Mouse (Mus musculus): ENCODE results near the gene Nbea. TPM values are rescaled to one million over a fixed set of nuclear protein-coding genes. Genes with fewer than 3 reads are reported as not detected.

The Nbea gene
- polyA plus RNA-seq, 2 experiments: 0.76 to 1.3 TPM

DNA sequence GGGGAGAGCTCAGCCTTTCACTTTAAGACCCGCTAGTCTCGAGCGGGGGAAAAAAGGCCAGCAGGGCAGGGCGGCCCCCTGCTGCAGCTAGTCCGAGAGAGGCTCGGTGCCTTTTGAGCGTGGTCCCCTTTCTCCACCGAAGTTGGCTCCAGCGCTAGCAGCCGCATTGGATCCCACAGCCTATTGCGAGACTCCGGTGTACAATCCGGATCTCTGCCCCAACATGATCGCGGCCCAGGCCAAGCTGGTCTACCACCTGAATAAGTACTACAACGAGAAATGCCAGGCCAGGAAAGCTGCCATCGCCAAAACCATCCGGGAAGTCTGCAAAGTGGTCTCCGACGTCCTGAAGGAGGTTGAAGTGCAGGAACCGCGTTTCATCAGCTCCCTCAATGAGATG lies 400.7 kb downstream of the Nbea start:
- Histone ChIP-seq H3K27me3 (ENCODE audit: control insufficient read depth, insufficient read depth, low read length) (peaks cover 79% of the 10 kb centered on the region), H3K4me1 (replicated peaks; ENCODE audit: control insufficient read depth in 2 of 2, insufficient read depth in 2 of 2, low read length in 1 of 2) (no peaks in the 10 kb centered on the region), H3K27ac (no peak overlapping the region), H3K4me3 (ENCODE audit: insufficient read depth in 1 of 2, low read depth in 2 of 2, low read length in 2 of 2) (no peak overlapping the region), H3K36me3 (replicated peaks; ENCODE audit: control insufficient read depth, insufficient read depth, low read depth) (no peaks in the 10 kb centered on the region), H3K9ac (replicated peaks) (no peak overlapping the region), H3K9me3 (ENCODE audit: control insufficient read depth, low read length) (no peaks in the 10 kb centered on the region), H3K4me2 (ENCODE audit: low read depth) (peak overlapping the region; percentile 37; the same call in 1 of the 2 replicates)
- no peak for TF ChIP-seq CTCF (IDR thresholded peaks at IDR 0.05; ENCODE audit: low read depth)
- TF ChIP-seq EP300 (IDR thresholded peaks at IDR 0.05; ENCODE audit: low read depth): no peak
- ATAC-seq (ENCODE audit: insufficient read depth): no peak
- WGBS (ENCODE audit: insufficient replicate concordance): under 1% methylated on average over 22 of the region's 22 CpGs
- DNase-seq (ENCODE audit: low read depth in 3 of 3, low spot score in 3 of 3): no peak

DNA sequence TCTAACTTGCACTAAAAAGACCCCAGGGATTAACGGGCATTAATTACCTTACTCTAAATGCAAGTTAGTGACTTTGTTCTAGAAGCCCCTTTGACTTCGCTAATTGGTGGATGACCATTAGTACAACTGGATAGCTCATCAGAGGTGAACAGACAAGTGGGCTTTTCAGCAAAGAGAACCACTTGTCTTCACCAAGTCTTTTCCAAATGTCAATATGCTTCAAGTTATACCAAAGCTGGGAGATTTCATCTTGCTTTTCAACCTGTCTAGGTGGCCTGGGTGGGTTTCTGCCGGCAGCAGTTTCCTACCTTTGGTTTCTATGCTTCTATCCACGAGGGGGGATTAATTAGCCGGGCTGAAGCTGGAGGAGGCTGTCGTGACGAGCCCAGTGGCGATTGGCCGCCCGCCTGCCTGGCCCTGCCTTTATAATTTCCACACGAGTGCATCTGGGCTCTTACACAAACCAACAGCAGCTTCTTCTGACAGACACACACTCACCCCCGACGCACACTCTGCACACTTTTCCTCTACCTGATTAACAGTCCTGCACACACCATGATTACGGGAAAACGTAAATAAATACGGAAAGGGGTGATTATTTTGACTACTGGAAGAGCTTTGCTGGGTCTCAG lies 401.3 kb downstream of the Nbea start, which contains the start of gene Mab21l1:
TSS of gene Mab21l1 (plus strand) at position 455 of the 632 bp plus-strand sequence.
- ATAC-seq (ENCODE audit: insufficient read depth) (no peak), DNase-seq (ENCODE audit: low read depth in 3 of 3, low spot score in 3 of 3) (no peak)
- peaks cover 73% of the 10 kb centered on the region for H3K27me3 ChIP-seq (ENCODE audit: control insufficient read depth, insufficient read depth, low read length)
- no peaks in the 10 kb centered on the region for H3K9me3 ChIP-seq (ENCODE audit: control insufficient read depth, low read length)
- TF ChIP-seq EP300 (IDR thresholded peaks at IDR 0.05; ENCODE audit: low read depth): no peak
- TF ChIP-seq CTCF (IDR thresholded peaks at IDR 0.05; ENCODE audit: low read depth): no peak
- peak within 1 kb of the TSS; percentile 16 to 17 for H3K4me3 ChIP-seq (ENCODE audit: insufficient read depth in 1 of 2, low read depth in 2 of 2, low read length in 2 of 2)
- no peak within 1 kb of the TSS for H3K9ac ChIP-seq (replicated peaks)
- no peak within 1 kb of the TSS for H3K27ac ChIP-seq
- 2% methylated on average over 16 of the region's 16 CpGs for WGBS (ENCODE audit: insufficient replicate concordance)
- no peaks in the 10 kb centered on the region for H3K36me3 ChIP-seq (replicated peaks; ENCODE audit: control insufficient read depth, insufficient read depth, low read depth)
- H3K4me1 ChIP-seq (replicated peaks; ENCODE audit: control insufficient read depth in 2 of 2, insufficient read depth in 2 of 2, low read length in 1 of 2): no peaks in the 10 kb centered on the region
- peak within 1 kb of the TSS; percentile 37 for H3K4me2 ChIP-seq (ENCODE audit: low read depth)

DNA sequence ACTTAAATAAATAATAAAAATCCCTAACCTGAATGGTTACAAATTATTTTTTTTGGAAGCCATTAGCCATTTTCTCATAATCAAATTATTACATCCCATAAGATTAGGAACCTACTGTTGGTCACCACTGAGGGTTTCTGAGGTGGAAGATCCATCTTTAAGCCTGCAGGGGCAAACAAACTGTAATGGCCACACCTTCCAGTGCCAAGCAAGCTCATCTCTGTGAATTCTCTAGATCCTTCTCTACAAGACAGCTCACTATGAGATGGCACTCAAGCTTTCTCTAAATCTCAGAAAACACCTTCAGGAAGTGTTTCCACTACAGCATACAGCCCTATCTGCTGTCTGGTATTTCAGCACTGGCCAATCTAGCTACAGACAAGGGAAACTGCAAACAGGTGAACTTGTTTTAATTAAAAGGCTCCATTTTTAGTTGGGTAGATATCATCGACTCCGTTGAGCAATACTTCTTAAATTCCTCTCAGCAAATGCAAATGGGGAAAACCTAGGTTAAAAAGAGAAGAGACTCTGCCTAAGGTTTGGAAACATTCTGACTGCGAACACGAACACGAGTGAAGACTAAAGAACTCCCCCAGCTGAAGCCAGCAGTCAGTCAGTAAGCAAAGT lies 402.0 kb downstream of the Nbea start:
- Histone ChIP-seq H3K27me3 (ENCODE audit: control insufficient read depth, insufficient read depth, low read length) (peaks cover 67% of the 10 kb centered on the region), H3K9ac (replicated peaks) (no peak overlapping the region), H3K27ac (no peak overlapping the region), H3K4me2 (ENCODE audit: low read depth) (no peak overlapping the region), H3K9me3 (ENCODE audit: control insufficient read depth, low read length) (no peaks in the 10 kb centered on the region), H3K4me3 (ENCODE audit: insufficient read depth in 1 of 2, low read depth in 2 of 2, low read length in 2 of 2) (no peak overlapping the region), H3K36me3 (replicated peaks; ENCODE audit: control insufficient read depth, insufficient read depth, low read depth) (no peaks in the 10 kb centered on the region), H3K4me1 (replicated peaks; ENCODE audit: control insufficient read depth in 2 of 2, insufficient read depth in 2 of 2, low read length in 1 of 2) (no peaks in the 10 kb centered on the region)
- TF ChIP-seq CTCF (IDR thresholded peaks at IDR 0.05; ENCODE audit: low read depth) (no peak), EP300 (IDR thresholded peaks at IDR 0.05; ENCODE audit: low read depth) (no peak)
- WGBS (ENCODE audit: insufficient replicate concordance): 10% methylated on average over 5 of the region's 5 CpGs
- DNase-seq (ENCODE audit: low read depth in 3 of 3, low spot score in 3 of 3) (no peak), ATAC-seq (ENCODE audit: insufficient read depth) (no peak)

- Histone ChIP-seq H3K4me3 (ENCODE audit: insufficient read depth in 1 of 2, low read depth in 2 of 2, low read length in 2 of 2) (no peak overlapping the region), H3K36me3 (replicated peaks; ENCODE audit: control insufficient read depth, insufficient read depth, low read depth) (no peaks in the 10 kb centered on the region), H3K4me1 (replicated peaks; ENCODE audit: control insufficient read depth in 2 of 2, insufficient read depth in 2 of 2, low read length in 1 of 2) (no peaks in the 10 kb centered on the region), H3K9me3 (ENCODE audit: control insufficient read depth, low read length) (no peaks in the 10 kb centered on the region), H3K27me3 (ENCODE audit: control insufficient read depth, insufficient read depth, low read length) (peaks cover 55% of the 10 kb centered on the region), H3K4me2 (ENCODE audit: low read depth) (no peak overlapping the region), H3K9ac (replicated peaks) (no peak overlapping the region), H3K27ac (no peak overlapping the region)
- 3% methylated on average over 53 of the region's 53 CpGs for WGBS (ENCODE audit: insufficient replicate concordance)
- TF ChIP-seq EP300 (IDR thresholded peaks at IDR 0.05; ENCODE audit: low read depth) (no peak), CTCF (IDR thresholded peaks at IDR 0.05; ENCODE audit: low read depth) (no peak)
- ATAC-seq (ENCODE audit: insufficient read depth) (no peak), DNase-seq (ENCODE audit: low read depth in 3 of 3, low spot score in 3 of 3) (no peak)
Observed at GRCm38 (mm10) chr3:55780120-55781070, 403.1 kb downstream of the Nbea start.

All from liver, embryonic 14.5 days (tissue).